Mouse (Mus musculus) mouse trophoblast stem cell (cell line): ENCODE results near the gene Rbm20.

ENCODE experiments used
- in situ Hi-C, 2 experiments: fragments of 300-500 bp; cut with MseI, MboI; formaldehyde crosslinking; loops; 2 replicates in 1 of 2; 3 replicates in 1 of 2; pipeline ENCODE4 v1.15.1; 2025

Rbm20 gene

GRCm38 (mm10) chr19:53810024-53810423 lies 132.9 kb downstream of the Rbm20 start:
- in situ Hi-C loops, result no loop called here

GRCm38 (mm10) chr19:53810584-53810983 lies 133.5 kb downstream of the Rbm20 start:
- in situ Hi-C loops, result no loop called here

- in situ Hi-C loops, result no loop called here
Measured at GRCm38 (mm10) chr19:53813576-53813975, 136.5 kb downstream of the Rbm20 start.

GRCm38 (mm10) chr19:53815714-53816113 lies 138.6 kb downstream of the Rbm20 start:
- in situ Hi-C loops, result no loop called here

GRCm38 (mm10) chr19:53816242-53816641 lies 139.1 kb downstream of the Rbm20 start:
- in situ Hi-C loops, result no loop called here

- in situ Hi-C loops, result no loop called here
Measured at GRCm38 (mm10) chr19:53819299-53819698, 142.2 kb downstream of the Rbm20 start.

GRCm38 (mm10) chr19:53821241-53822120 lies 144.4 kb downstream of the Rbm20 start:
- in situ Hi-C loops, result no loop called here

GRCm38 (mm10) chr19:53823847-53824246 lies 146.7 kb downstream of the Rbm20 start:
- in situ Hi-C loops, result no loop called here

- in situ Hi-C loops, result no loop called here
Measured at GRCm38 (mm10) chr19:53824872-53825680, 148.0 kb downstream of the Rbm20 start.

GRCm38 (mm10) chr19:53829990-53830389 lies 152.9 kb downstream of the Rbm20 start:
- in situ Hi-C loops, result no loop called here

GRCm38 (mm10) chr19:53830407-53831163 lies 153.5 kb downstream of the Rbm20 start:
- in situ Hi-C loops, result no loop called here

- in situ Hi-C loops, result no loop called here
Measured at GRCm38 (mm10) chr19:53831164-53831448, 154.0 kb downstream of the Rbm20 start.

GRCm38 (mm10) chr19:53832512-53832911 lies 155.4 kb downstream of the Rbm20 start:
- in situ Hi-C loops, result no loop called here

GRCm38 (mm10) chr19:53833745-53834369 lies 156.8 kb downstream of the Rbm20 start:
- in situ Hi-C loops, result no loop called here

GRCm38 (mm10) chr19:53836569-53837454 lies 159.7 kb downstream of the Rbm20 start:
- in situ Hi-C loops, result no loop called here

- in situ Hi-C loops, result no loop called here
Measured at GRCm38 (mm10) chr19:53838850-53839249, 161.7 kb downstream of the Rbm20 start.

GRCm38 (mm10) chr19:53839837-53840236 lies 162.7 kb downstream of the Rbm20 start:
- in situ Hi-C loops, result no loop called here

- in situ Hi-C loops, result no loop called here
Measured at GRCm38 (mm10) chr19:53841915-53842314, 164.8 kb downstream of the Rbm20 start.

- in situ Hi-C loops, result no loop called here
Measured at GRCm38 (mm10) chr19:53843972-53844371, 166.9 kb downstream of the Rbm20 start.

GRCm38 (mm10) chr19:53848272-53848995 lies 171.3 kb downstream of the Rbm20 start:
- in situ Hi-C loops, result no loop called here
